In genomic region chr1:136134547-136134946, GRCm38 (mm10) we compare ENCODE assay signal across 9 mouse cellular contexts. TPM values are rescaled to one million over a fixed set of nuclear protein-coding genes. Genes with fewer than 3 reads are reported as not detected.
A peak's percentile ranks its signal among the peaks of the same experiment; 100 is the strongest.
DNase-seq lines count a peak whose midpoint lies in the region; ATAC-seq and TF ChIP-seq lines count a peak whose summit lies in the region.
"Had no signal": no experiment of that assay in that cellular context is flagged by ENCODE, and none has a peak within 500 bp of the region (broad histone marks: within the 10 kb centered on the region; RNA-seq: fewer than 3 reads in every experiment).

No protein-coding gene starts in this region.

- H3K9me3 ChIP-seq in heart, embryonic 13.5 days: no peaks in the 10 kb centered on the region
- no peaks in the 10 kb centered on the region for H3K9me3 ChIP-seq in intestine, embryonic 16.5 days (ENCODE audit: control insufficient read depth, low read length)
- H3K9me3 ChIP-seq in neural tube, embryonic 14.5 days (ENCODE audit: control insufficient read depth, low read length): no peaks in the 10 kb centered on the region

- H3K36me3 ChIP-seq in heart, embryonic 13.5 days: no peaks in the 10 kb centered on the region
- no peaks in the 10 kb centered on the region for H3K36me3 ChIP-seq in intestine, embryonic 16.5 days (ENCODE audit: control insufficient read depth, insufficient read depth, low read length)
- no peaks in the 10 kb centered on the region for H3K36me3 ChIP-seq in neural tube, embryonic 14.5 days (ENCODE audit: control insufficient read depth, insufficient read depth, low read length)

- ATAC-seq in heart, embryonic 13.5 days (ENCODE audit: extremely low read depth, insufficient number of reproducible peaks, low FRiP score, low TSS enrichment): no peak
- ATAC-seq in intestine, embryonic 16.5 days: no peak
- ATAC-seq in neural tube, embryonic 14.5 days (ENCODE audit: low read depth): no peak

- H3K27ac ChIP-seq in heart, embryonic 13.5 days (replicated peaks): no peak overlapping the region
- peak overlapping the region; percentile 84 for H3K27ac ChIP-seq in bone marrow macrophage, adult 2 months (ENCODE audit: insufficient read depth, low read depth, low read length)
- peak overlapping the region; percentile 50 for H3K27ac ChIP-seq in intestine, embryonic 16.5 days (ENCODE audit: low read length)
- no peak overlapping the region for H3K27ac ChIP-seq in neural tube, embryonic 14.5 days (ENCODE audit: low read depth, low read length)
- H3K27ac ChIP-seq: kidney, postnatal 0 days had no signal

- peaks cover 95% of the 10 kb centered on the region for H3K4me1 ChIP-seq in heart, embryonic 13.5 days
- H3K4me1 ChIP-seq in bone marrow macrophage, adult 2 months (ENCODE audit: control insufficient read depth, insufficient read depth, low read length): peaks cover 67% of the 10 kb centered on the region
- peaks cover 87% of the 10 kb centered on the region for H3K4me1 ChIP-seq in intestine, embryonic 16.5 days (ENCODE audit: control insufficient read depth, insufficient read depth, low read length)
- H3K4me1 ChIP-seq in neural tube, embryonic 14.5 days (ENCODE audit: control insufficient read depth, insufficient read depth, low read length): peaks cover 64% of the 10 kb centered on the region

- 42% methylated on average over 2 of the region's 2 CpGs for WGBS in heart, embryonic 13.5 days
- WGBS in intestine, embryonic 16.5 days: 67% methylated on average over 2 of the region's 2 CpGs
- WGBS in neural tube, embryonic 14.5 days: 75% methylated on average over 2 of the region's 2 CpGs

- no peak for DNase-seq in heart, postnatal 25 days (ENCODE audit: low spot score)
- DNase-seq in cerebellum, postnatal 10 days: no peak
- no peak for DNase-seq in layer of hippocampus, adult 8-10 months (ENCODE audit: low spot score in 2 of 2)
- no peak for DNase-seq in urinary bladder, postnatal 4 days (ENCODE audit: low spot score in 2 of 2)

- TF ChIP-seq POLR2A in bone marrow macrophage, adult 2 months (IDR thresholded peaks at IDR 0.05; ENCODE audit: borderline replicate concordance, low read depth, low read length): no peak

- H3K4me2 ChIP-seq in heart, embryonic 13.5 days: no peak overlapping the region
- peak overlapping the region; percentile 97 for H3K4me2 ChIP-seq in intestine, embryonic 16.5 days (ENCODE audit: low read depth, low read length)
- peak overlapping the region; percentile 67 for H3K4me2 ChIP-seq in neural tube, embryonic 14.5 days (ENCODE audit: low read depth, low read length)

- intact Hi-C loops in heart, postnatal 25 days (cut with DNase I): no loop called here

- 0 out of 2 replicates have a peak, but pooled peaks cover 12% of the 10 kb centered on the region for H3K27me3 ChIP-seq in heart, embryonic 13.5 days (replicated peaks)
- no peaks in the 10 kb centered on the region for H3K27me3 ChIP-seq in intestine, embryonic 16.5 days (replicated peaks; ENCODE audit: control insufficient read depth, insufficient read depth, low read length)
- no peaks in the 10 kb centered on the region for H3K27me3 ChIP-seq in neural tube, embryonic 14.5 days (ENCODE audit: control insufficient read depth, insufficient read depth, low read length)

- TF ChIP-seq CTCF in bone marrow macrophage, adult 2 months (IDR thresholded peaks at IDR 0.05; ENCODE audit: low read depth, low read length): no peak

- peak overlapping the region; percentile 89; the same call in 1 of the 2 replicates for H3K9ac ChIP-seq in heart, embryonic 13.5 days
- H3K9ac ChIP-seq in intestine, embryonic 16.5 days (ENCODE audit: low read depth, low read length): peak overlapping the region; percentile 89
- H3K9ac ChIP-seq in neural tube, embryonic 14.5 days (replicated peaks; ENCODE audit: low read depth, low read length): no peak overlapping the region; the same call in 1 of the 2 replicates

- no peak overlapping the region for H3K4me3 ChIP-seq in heart, embryonic 13.5 days
- peak overlapping the region; percentile 16 for H3K4me3 ChIP-seq in bone marrow macrophage, adult 2 months (ENCODE audit: insufficient read depth, low read length)
- H3K4me3 ChIP-seq in intestine, embryonic 16.5 days (ENCODE audit: low read length): no peak overlapping the region
- peak overlapping the region; percentile 98; the same call in 1 of the 2 replicates for H3K4me3 ChIP-seq in neural tube, embryonic 14.5 days (ENCODE audit: low read depth, low read length)

RNA-seq across cellular contexts. Expression of gene Kif21b, which starts 3.4 kb away (rescaled TPM):
- 1.5 and 1.7 TPM in 2 replicates for polyA plus RNA-seq in heart, embryonic 13.5 days (2015; fragmentation: Nextera tagmentation; extraction: Ambion mirVana)
- total RNA-seq in heart, postnatal 25 days (2021): under 1 TPM; 0.75 TPM
- polyA plus RNA-seq in bone marrow macrophage, adult 2 months (2012; ENCODE audit: insufficient read depth, insufficient read length, missing spikeins): 16.2 and 17.9 TPM in 2 replicates
- polyA plus RNA-seq in intestine, embryonic 16.5 days (2015; fragmentation: Nextera tagmentation; extraction: Ambion mirVana): 4.3 and 4.8 TPM in 2 replicates
- polyA plus RNA-seq in neural tube, embryonic 14.5 days (2014; fragmentation: Nextera tagmentation; extraction: Ambion mirVana): 43.1 and 54.5 TPM in 2 replicates
- 10 to 100 TPM; 42.0 to 44.3 (median 42.9) TPM for total RNA-seq in layer of hippocampus, adult 8-10 months (2022)

Comparison
In these comparisons a context has a peak if more than half of its experiments do, and no peak if none do; other contexts are left out.
1. H3K27ac ChIP-seq: peak in bone marrow macrophage, adult 2 months (single experiment) and intestine, embryonic 16.5 days (single experiment); none in heart, embryonic 13.5 days (single experiment) and neural tube, embryonic 14.5 days (single experiment).
2. H3K4me3 ChIP-seq: peak in bone marrow macrophage, adult 2 months (single experiment) and neural tube, embryonic 14.5 days (single experiment); none in heart, embryonic 13.5 days (single experiment) and intestine, embryonic 16.5 days (single experiment).